Mouse (Mus musculus) telencephalon, adult 2 months (tissue): Measurements from ENCODE around the gene Ano10.
A peak's percentile ranks its signal among the peaks of the same experiment; 100 is the strongest.

ENCODE experiments used
- DNase-seq: peaks from one replicate; pipeline ENCODE4 v3.0.0-alpha.2; 2011; ENCODE audit warnings: low read depth, low spot score

Gene Ano10

GRCm38 (mm10) chr9:122164535-122164934, 129.7 kb downstream of the Ano10 start:
- DNase-seq, result no peak

DNA sequence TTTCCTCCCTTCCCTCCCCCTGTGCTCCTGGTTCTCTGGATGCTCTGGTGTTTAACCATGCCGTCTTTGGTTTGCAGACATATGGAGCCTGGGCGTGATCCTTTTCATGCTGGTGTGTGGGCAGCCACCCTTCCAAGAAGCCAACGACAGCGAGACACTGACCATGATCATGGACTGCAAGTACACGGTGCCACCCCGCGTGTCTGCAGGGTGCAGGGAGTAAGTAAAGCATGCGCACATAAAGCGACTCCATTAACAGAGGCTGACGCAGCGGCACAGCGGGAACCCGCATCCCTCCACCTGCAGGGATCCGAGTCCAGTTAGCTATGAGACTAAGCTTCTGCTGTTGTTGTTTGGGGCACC, 137.2 kb downstream of the Ano10 start:
- DNase-seq, result peak; percentile 27

- DNase-seq, result no peak
Observed at GRCm38 (mm10) chr9:122156389-122157078, 137.7 kb downstream of the Ano10 start.

DNA sequence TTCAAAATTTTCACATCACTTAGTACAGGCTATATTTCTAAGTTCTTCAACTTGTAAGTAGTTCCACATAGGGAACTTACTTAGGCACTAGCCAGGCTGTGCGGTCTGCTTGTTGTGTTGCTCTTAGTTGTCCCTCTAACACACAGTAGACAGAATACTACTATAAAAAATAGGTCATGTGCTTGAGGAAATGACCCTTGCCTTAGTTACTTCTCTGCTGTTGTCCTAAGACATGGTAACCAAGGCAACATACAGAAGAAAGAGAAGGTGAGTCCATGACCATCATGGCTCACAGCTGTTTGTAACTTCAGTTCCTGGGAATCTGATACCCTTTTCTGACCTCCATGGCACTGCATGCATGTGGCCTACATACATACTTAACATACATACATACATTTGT, 139.0 kb downstream of the Ano10 start:
- no peak for DNase-seq

GRCm38 (mm10) chr9:122153436-122153835, 140.8 kb downstream of the Ano10 start:
- DNase-seq, result no peak

- no peak for DNase-seq
Observed at GRCm38 (mm10) chr9:122152501-122152900, 141.7 kb downstream of the Ano10 start.

DNA sequence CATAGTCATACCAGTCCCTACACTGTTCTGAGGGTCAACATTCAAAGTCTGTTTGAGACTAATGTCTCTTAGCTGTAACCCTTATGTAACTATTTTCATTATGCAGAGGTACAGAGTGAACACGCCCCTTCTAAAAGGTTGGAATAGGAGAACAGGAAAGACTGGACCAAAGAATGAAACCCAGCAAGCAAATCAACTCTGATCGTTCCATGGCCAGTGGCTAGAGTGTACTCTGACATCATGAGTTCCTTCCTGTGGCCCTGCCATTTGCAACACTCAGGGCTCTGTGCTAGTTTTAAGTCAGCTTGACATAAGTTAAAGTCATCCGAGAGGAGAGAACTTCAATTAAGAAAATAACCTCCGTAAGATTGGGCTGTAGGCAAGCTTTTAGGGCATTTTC, 142.2 kb downstream of the Ano10 start:
- no peak for DNase-seq

DNA sequence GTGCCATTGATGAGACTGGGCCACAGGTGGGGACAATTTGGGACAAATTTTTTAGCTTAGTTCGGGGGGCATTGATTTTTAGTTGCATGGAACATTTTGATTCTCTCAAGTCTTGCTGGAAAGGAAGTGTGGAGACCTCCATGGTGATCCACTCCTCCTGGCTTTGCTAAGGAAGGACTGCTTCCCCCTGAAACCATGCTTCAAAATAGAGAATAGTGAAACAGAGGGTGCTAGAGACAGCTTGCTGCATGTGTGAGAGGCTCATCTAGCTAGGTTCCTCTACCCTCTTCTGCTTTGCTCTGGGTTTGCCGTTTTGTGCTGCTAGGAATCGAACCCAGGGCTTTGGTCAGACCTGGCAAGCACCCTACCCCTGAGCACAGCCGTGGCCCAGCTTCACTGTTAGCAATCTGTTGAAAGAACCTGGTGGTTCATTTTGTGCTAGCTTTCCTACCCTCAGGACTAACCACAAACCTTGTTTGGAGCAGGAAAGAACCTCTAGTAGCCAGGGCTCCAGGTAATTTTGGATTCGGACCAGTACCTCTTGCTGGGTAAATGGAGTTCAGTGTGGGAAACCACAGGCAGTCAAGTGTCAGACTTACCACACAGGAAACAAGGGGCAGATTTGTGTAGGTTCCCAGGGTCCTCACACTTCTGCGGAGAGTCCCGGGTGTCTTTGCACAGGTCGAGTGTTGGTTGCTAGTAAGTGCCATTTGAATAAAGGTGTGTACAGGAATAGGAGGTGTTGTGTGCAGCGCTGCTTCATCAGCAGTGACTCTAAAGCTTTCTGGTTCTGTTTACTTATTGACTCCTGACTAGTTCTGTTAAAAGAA, 144.0 kb downstream of the Ano10 start:
- no peak for DNase-seq

DNA sequence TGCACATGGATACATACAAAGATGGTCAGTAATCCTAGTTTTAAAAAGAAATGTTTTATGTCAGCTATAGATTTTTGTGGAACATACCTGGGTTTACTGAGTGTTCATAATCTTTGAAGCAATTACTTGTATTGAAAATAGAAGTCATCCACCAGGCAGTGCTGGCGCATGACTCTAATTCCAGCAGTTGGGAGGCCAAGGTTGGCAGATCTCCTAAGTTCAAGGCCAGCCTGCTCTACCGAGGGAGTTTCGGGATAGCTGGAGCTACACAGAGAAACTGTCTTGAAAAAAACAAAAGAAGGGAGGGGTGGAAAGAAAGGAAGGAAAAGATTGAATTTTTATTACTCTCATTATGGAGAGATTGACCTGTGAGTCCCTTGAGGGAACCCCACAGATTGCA, 145.9 kb downstream of the Ano10 start:
- no peak for DNase-seq

- no peak for DNase-seq
Observed at GRCm38 (mm10) chr9:122146124-122146870, 147.9 kb downstream of the Ano10 start.

GRCm38 (mm10) chr9:122145677-122146076, 148.5 kb downstream of the Ano10 start:
- no peak for DNase-seq

GRCm38 (mm10) chr9:122144776-122145175, 149.4 kb downstream of the Ano10 start:
- DNase-seq, result no peak

DNA sequence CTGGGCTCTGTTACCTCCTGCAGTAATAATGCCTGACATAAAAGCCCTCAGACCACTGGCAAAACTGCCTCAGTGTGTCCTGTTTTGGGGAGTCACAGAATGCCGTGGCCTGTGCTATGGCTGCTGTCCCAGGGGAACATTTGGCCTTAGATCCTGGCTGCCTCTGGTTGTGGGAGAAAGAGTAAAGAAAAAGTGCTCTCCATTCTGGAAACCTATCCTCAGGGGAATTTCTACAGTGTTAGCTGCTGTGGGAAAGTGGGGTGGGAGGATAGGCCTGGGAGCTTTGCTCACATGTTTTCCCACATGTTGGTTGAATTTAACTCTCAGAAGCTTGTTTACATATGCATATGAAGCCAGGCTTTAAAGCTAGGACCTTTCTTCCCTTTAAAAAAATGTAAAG, 151.0 kb downstream of the Ano10 start:
- no peak for DNase-seq

GRCm38 (mm10) chr9:122139236-122139635, 155.0 kb downstream of the Ano10 start:
- no peak for DNase-seq

- no peak for DNase-seq
Observed at GRCm38 (mm10) chr9:122138371-122139029, 155.7 kb downstream of the Ano10 start.

- no peak for DNase-seq
Observed at GRCm38 (mm10) chr9:122137960-122138359, 156.3 kb downstream of the Ano10 start.

- no peak for DNase-seq
Observed at GRCm38 (mm10) chr9:122135885-122136170, 158.4 kb downstream of the Ano10 start.

DNA sequence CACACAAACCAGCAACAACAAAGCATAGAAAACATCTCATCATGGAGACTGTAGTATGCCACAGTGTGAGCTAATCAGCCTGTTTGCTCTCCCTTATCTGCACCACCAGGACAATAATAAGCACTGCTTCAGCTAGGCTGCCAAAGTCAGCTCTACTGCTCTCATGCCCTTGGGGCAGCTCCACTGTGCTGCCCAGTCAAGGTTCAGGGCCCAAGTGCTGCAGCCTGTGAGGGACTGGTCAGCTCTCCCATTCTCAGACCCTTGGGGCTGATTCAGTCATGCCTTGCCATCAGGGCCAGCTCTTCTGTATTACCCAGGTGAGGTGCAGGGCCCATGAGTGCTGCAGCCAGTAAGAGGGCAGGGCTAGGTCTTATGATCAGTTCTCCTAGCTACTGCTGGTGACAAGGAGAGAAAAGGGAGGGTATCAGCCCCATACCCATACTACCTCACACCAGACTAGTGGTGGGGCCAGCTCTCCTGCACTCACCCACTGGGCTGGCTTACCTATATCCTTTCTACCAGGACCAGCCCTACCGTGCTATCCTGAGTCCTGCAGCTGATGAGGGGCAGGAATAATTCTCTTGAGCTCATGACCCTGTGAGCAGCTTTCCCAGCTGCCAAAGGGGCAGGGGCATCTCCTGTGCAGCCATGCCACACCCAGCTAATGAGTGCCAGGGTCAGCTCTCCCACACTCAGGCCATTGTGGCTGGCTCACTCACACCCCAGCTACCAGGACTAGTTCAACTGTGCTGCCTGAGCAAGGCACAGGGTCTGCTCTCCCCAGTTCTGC, 158.9 kb downstream of the Ano10 start:
- no peak for DNase-seq

- DNase-seq, result no peak
Observed at GRCm38 (mm10) chr9:122132145-122132544, 162.1 kb downstream of the Ano10 start.

- no peak for DNase-seq
Observed at GRCm38 (mm10) chr9:122130666-122131065, 163.6 kb downstream of the Ano10 start.

- DNase-seq, result no peak
Observed at GRCm38 (mm10) chr9:122128686-122129085, 165.5 kb downstream of the Ano10 start.
